Comparison of ENCODE assay signal across 8 mouse cellular contexts in genomic region chr4:114909602-114910484, GRCm38 (mm10). TPM values are rescaled to one million over a fixed set of nuclear protein-coding genes. Genes with fewer than 3 reads are reported as not detected.
A peak's percentile ranks its signal among the peaks of the same experiment; 100 is the strongest.
DNase-seq lines count a peak whose midpoint lies in the region; ATAC-seq and TF ChIP-seq lines count a peak whose summit lies in the region.

No protein-coding gene starts in this region.

- peaks cover 85% of the 10 kb centered on the region for H3K27me3 ChIP-seq in forebrain, embryonic 16.5 days (replicated peaks; ENCODE audit: control insufficient read depth, insufficient read depth, low read length)
- H3K27me3 ChIP-seq in testis, adult 2 months (ENCODE audit: control insufficient read depth, insufficient read depth, low read length) = peaks cover 8% of the 10 kb centered on the region

- H3K4me3 ChIP-seq in forebrain, embryonic 16.5 days (replicated peaks; ENCODE audit: low read length) = peak overlapping the region; percentile 43; the same call in 1 of the 2 replicates
- peak overlapping the region; percentile 82; the same call in 1 of the 2 replicates for H3K4me3 ChIP-seq in testis, adult 2 months (ENCODE audit: control insufficient read depth, low read depth, low read length)

- H3K27ac ChIP-seq in forebrain, embryonic 16.5 days (ENCODE audit: low read length) = no peak overlapping the region
- no peak overlapping the region for H3K27ac ChIP-seq in testis, adult 2 months (ENCODE audit: control insufficient read depth, insufficient read depth, low read depth, low read length)

- H3K9me3 ChIP-seq in forebrain, embryonic 16.5 days (ENCODE audit: control insufficient read depth, low read length) = no peaks in the 10 kb centered on the region

- H3K36me3 ChIP-seq in forebrain, embryonic 16.5 days (ENCODE audit: control insufficient read depth, insufficient read depth) = no peaks in the 10 kb centered on the region
- no peaks in the 10 kb centered on the region for H3K36me3 ChIP-seq in testis, adult 2 months (ENCODE audit: control insufficient read depth, insufficient read depth, low read length)

- no peak overlapping the region for H3K9ac ChIP-seq in forebrain, embryonic 16.5 days (replicated peaks; ENCODE audit: low read depth, low read length)

- under 1% methylated on average over 20 of the region's 20 CpGs for WGBS in forebrain, embryonic 16.5 days

- peak; percentile 61; the same call in 1 of the 2 replicates for TF ChIP-seq CTCF in testis, adult 2 months (IDR thresholded peaks at IDR 0.05; ENCODE audit: control insufficient read depth, insufficient read depth, insufficient replicate concordance, low read depth, low read length)

- peak overlapping the region; percentile 63; the same call in 1 of the 2 replicates for H3K4me2 ChIP-seq in forebrain, embryonic 16.5 days (ENCODE audit: low read length)

- no peak for TF ChIP-seq POLR2A in testis, adult 2 months (IDR thresholded peaks at IDR 0.05; ENCODE audit: control insufficient read depth, low read depth, low read length)

- no peak for ATAC-seq in forebrain, embryonic 16.5 days

- peak; percentile 25 for DNase-seq in adrenal gland, adult 2 months
- DNase-seq in adrenal gland, adult 8-10 months = no peak
- DNase-seq in adrenal gland, postnatal 10 days = peak; percentile 57
- peak; percentile 47 for DNase-seq in kidney, postnatal 14 days
- DNase-seq in mesoderm, embryonic 11.5 days (ENCODE audit: low read depth, low spot score) = peak; percentile 77
- no peak for DNase-seq in left cerebral cortex, adult 9 months (ENCODE audit: low spot score in 2 of 2)

- H3K4me1 ChIP-seq in forebrain, embryonic 16.5 days (replicated peaks; ENCODE audit: control insufficient read depth, insufficient read depth, low read length) = peaks cover 23% of the 10 kb centered on the region
- H3K4me1 ChIP-seq in testis, adult 2 months (ENCODE audit: control insufficient read depth, insufficient read depth, low read length) = peaks cover 22% of the 10 kb centered on the region

RNA-seq across cellular contexts. Expression of gene Foxd2, which starts 1.2 kb away (rescaled TPM):
- 1 to 10 TPM; 1.2 to 2.8 TPM for total RNA-seq in adrenal gland, adult 2 months (2021)
- 5.7 and 6.3 TPM in 2 replicates for polyA plus RNA-seq in adrenal gland, adult 2 months (2012; rRNA removed)
- total RNA-seq in adrenal gland, adult 8-10 months (2022) = 1 to 10 TPM; 2.0 to 4.2 (median 3.1) TPM
- 1 to 10 TPM; 1.5 to 1.6 TPM for total RNA-seq in adrenal gland, postnatal 10 days (2021)
- 0.15 TPM in 2 replicates for polyA plus RNA-seq in forebrain, embryonic 16.5 days (2015; fragmentation: Nextera tagmentation; extraction: Ambion mirVana)
- 0.22 and 0.37 TPM in 2 replicates for polyA plus RNA-seq in testis, adult 2 months (2012; rRNA removed)

RNA-seq across cellular contexts. Expression of gene Foxe3, which starts 16.0 kb away (rescaled TPM):
- not detected for total RNA-seq in adrenal gland, adult 2 months (2021)
- polyA plus RNA-seq in adrenal gland, adult 2 months (2012; rRNA removed) = 0.20 and 1.2 TPM in 2 replicates
- under 1 TPM in 2 of 4 experiments, not detected in 2; 0.43 to 0.45 TPM for total RNA-seq in adrenal gland, adult 8-10 months (2022)
- not detected for total RNA-seq in adrenal gland, postnatal 10 days (2021)
- polyA plus RNA-seq in forebrain, embryonic 16.5 days (2015; fragmentation: Nextera tagmentation; extraction: Ambion mirVana) = not detected in 2 replicates
- polyA plus RNA-seq in testis, adult 2 months (2012; rRNA removed) = 0.95 and 1.3 TPM in 2 replicates

Comparison
In these comparisons a context has a peak if more than half of its experiments do, and no peak if none do; other contexts are left out.
1. DNase-seq: peak in adrenal gland, adult 2 months (single experiment), adrenal gland, postnatal 10 days (single experiment), kidney, postnatal 14 days (single experiment) and mesoderm, embryonic 11.5 days (single experiment); none in adrenal gland, adult 8-10 months (single experiment) and left cerebral cortex, adult 9 months (0 of 2).